Comparison of ENCODE assay signal across 9 mouse cellular contexts in the genomic region with DNA sequence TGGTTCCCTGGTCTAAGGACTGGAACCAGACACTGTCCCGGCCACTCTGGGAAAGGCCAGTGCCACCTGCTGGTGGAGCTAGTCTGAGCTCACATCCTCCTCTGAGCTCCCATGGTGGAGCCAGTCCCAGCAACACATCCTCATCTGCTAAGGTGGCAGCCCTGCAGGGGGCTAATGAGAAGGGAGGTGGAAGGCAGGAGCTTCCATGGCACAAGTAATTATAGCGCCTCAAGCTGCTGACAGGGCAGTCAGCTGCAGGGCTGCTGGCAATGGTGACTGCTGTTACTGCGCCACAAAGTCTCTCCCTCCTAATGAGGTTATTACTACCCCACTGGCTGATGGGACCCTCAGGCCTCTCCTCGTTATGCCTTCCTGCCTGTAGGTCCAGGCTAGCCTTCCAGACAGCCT.
DNase-seq lines count a peak whose midpoint lies in the region; ATAC-seq and TF ChIP-seq lines count a peak whose summit lies in the region.
"Had no signal": no experiment of that assay in that cellular context is flagged by ENCODE, and none has a peak within 500 bp of the region (broad histone marks: within the 10 kb centered on the region; RNA-seq: fewer than 3 reads in every experiment).

No protein-coding gene starts in this region.

- no peaks in the 10 kb centered on the region for H3K4me1 ChIP-seq in lung, postnatal 0 days (ENCODE audit: insufficient read depth, low read depth, low read length)
- H3K4me1 ChIP-seq in hindbrain, embryonic 14.5 days (replicated peaks; ENCODE audit: control insufficient read depth, insufficient read depth, low read length) = peaks cover 10% of the 10 kb centered on the region
- peaks cover 21% of the 10 kb centered on the region for H3K4me1 ChIP-seq in neural tube, embryonic 15.5 days
- no peaks in the 10 kb centered on the region for H3K4me1 ChIP-seq in heart, embryonic 11.5 days (ENCODE audit: control insufficient read depth, insufficient read depth, low read length)

- no peak overlapping the region for H3K9ac ChIP-seq in lung, postnatal 0 days (replicated peaks; ENCODE audit: low read depth)
- H3K9ac ChIP-seq in hindbrain, embryonic 14.5 days = no peak overlapping the region
- H3K9ac ChIP-seq in neural tube, embryonic 15.5 days (replicated peaks) = no peak overlapping the region
- no peak overlapping the region for H3K9ac ChIP-seq in heart, embryonic 11.5 days (ENCODE audit: low read depth, low read length)

- H3K27me3 ChIP-seq in lung, postnatal 0 days (replicated peaks; ENCODE audit: insufficient read depth, low read length) = no peaks in the 10 kb centered on the region
- no peaks in the 10 kb centered on the region; the same call in 1 of the 2 replicates for H3K27me3 ChIP-seq in hindbrain, embryonic 14.5 days (ENCODE audit: control insufficient read depth, insufficient read depth, low read length)
- peaks cover 3% of the 10 kb centered on the region for H3K27me3 ChIP-seq in neural tube, embryonic 15.5 days (replicated peaks)
- peaks cover 25% of the 10 kb centered on the region for H3K27me3 ChIP-seq in heart, embryonic 11.5 days (ENCODE audit: control insufficient read depth, insufficient read depth, low read length)

- peak; percentile 35 for DNase-seq in embryo, embryonic 10 days (ENCODE audit: low spot score)
- DNase-seq in embryo, embryonic 9.5 days (ENCODE audit: extremely low spot score) = no peak
- no peak for DNase-seq in lung, postnatal 0 days (ENCODE audit: low spot score)
- DNase-seq in lung, postnatal 14 days = no peak
- DNase-seq in hindbrain, embryonic 14.5 days (ENCODE audit: low spot score) = no peak
- no peak for DNase-seq in layer of hippocampus, adult 11-12 months (ENCODE audit: low spot score)
- DNase-seq: cerebellum, adult 11-12 months had no signal

- H3K4me3 ChIP-seq in lung, postnatal 0 days (ENCODE audit: low read depth, low read length) = no peak overlapping the region
- no peak overlapping the region for H3K4me3 ChIP-seq in hindbrain, embryonic 14.5 days (replicated peaks; ENCODE audit: low read length)
- H3K4me3 ChIP-seq in neural tube, embryonic 15.5 days (replicated peaks) = no peak overlapping the region
- H3K4me3 ChIP-seq in heart, embryonic 11.5 days (ENCODE audit: low read depth, low read length) = no peak overlapping the region

- no peak overlapping the region for H3K4me2 ChIP-seq in lung, postnatal 0 days (replicated peaks; ENCODE audit: low read depth, low read length)
- H3K4me2 ChIP-seq in hindbrain, embryonic 14.5 days (replicated peaks) = no peak overlapping the region
- no peak overlapping the region for H3K4me2 ChIP-seq in neural tube, embryonic 15.5 days
- H3K4me2 ChIP-seq in heart, embryonic 11.5 days = no peak overlapping the region

- no peak overlapping the region for H3K27ac ChIP-seq in lung, postnatal 0 days (ENCODE audit: low read length)
- no peak overlapping the region for H3K27ac ChIP-seq in hindbrain, embryonic 14.5 days
- no peak overlapping the region for H3K27ac ChIP-seq in neural tube, embryonic 15.5 days (replicated peaks)
- no peak overlapping the region for H3K27ac ChIP-seq in heart, embryonic 11.5 days (ENCODE audit: low read depth, low read length)

- WGBS in lung, postnatal 0 days = 32% methylated on average over 4 of the region's 4 CpGs
- 18% methylated on average over 4 of the region's 4 CpGs for WGBS in hindbrain, embryonic 14.5 days
- WGBS in neural tube, embryonic 15.5 days = 19% methylated on average over 4 of the region's 4 CpGs
- 11% methylated on average over 4 of the region's 4 CpGs for WGBS in heart, embryonic 11.5 days (ENCODE audit: insufficient replicate concordance)

- ATAC-seq in lung, postnatal 0 days = no peak
- ATAC-seq in hindbrain, embryonic 14.5 days (ENCODE audit: low FRiP score) = peak; percentile 67
- peak; percentile 13; the same call in 1 of the 2 replicates for ATAC-seq in neural tube, embryonic 15.5 days (ENCODE audit: low FRiP score)
- no peak for ATAC-seq in heart, embryonic 11.5 days (replicated peaks; ENCODE audit: insufficient number of reproducible peaks, low FRiP score, low TSS enrichment)

- H3K9me3 ChIP-seq in lung, postnatal 0 days (ENCODE audit: low read length) = no peaks in the 10 kb centered on the region
- H3K9me3 ChIP-seq in hindbrain, embryonic 14.5 days (ENCODE audit: control insufficient read depth, low read length) = no peaks in the 10 kb centered on the region
- H3K9me3 ChIP-seq in neural tube, embryonic 15.5 days (replicated peaks) = no peaks in the 10 kb centered on the region
- no peaks in the 10 kb centered on the region for H3K9me3 ChIP-seq in heart, embryonic 11.5 days (replicated peaks; ENCODE audit: control insufficient read depth, low read length)

- TF ChIP-seq CTCF in lung, postnatal 0 days (IDR thresholded peaks at IDR 0.05) = peak; percentile 43

- no peaks in the 10 kb centered on the region for H3K36me3 ChIP-seq in lung, postnatal 0 days (ENCODE audit: insufficient read depth, low read length)
- no peaks in the 10 kb centered on the region for H3K36me3 ChIP-seq in hindbrain, embryonic 14.5 days (replicated peaks; ENCODE audit: control insufficient read depth, insufficient read depth)
- H3K36me3 ChIP-seq in neural tube, embryonic 15.5 days = no peaks in the 10 kb centered on the region
- H3K36me3 ChIP-seq in heart, embryonic 11.5 days (ENCODE audit: control insufficient read depth, insufficient read depth, low read length) = no peaks in the 10 kb centered on the region

- TF ChIP-seq EP300 in lung, postnatal 0 days (IDR thresholded peaks at IDR 0.05) = no peak

Comparison
In these comparisons a context has a peak if more than half of its experiments do, and no peak if none do; other contexts are left out.
1. ATAC-seq: peak in hindbrain, embryonic 14.5 days (single experiment) and neural tube, embryonic 15.5 days (single experiment); none in lung, postnatal 0 days (single experiment) and heart, embryonic 11.5 days (single experiment).